7 mouse cellular contexts compared by ENCODE assay signal in the genomic region with DNA sequence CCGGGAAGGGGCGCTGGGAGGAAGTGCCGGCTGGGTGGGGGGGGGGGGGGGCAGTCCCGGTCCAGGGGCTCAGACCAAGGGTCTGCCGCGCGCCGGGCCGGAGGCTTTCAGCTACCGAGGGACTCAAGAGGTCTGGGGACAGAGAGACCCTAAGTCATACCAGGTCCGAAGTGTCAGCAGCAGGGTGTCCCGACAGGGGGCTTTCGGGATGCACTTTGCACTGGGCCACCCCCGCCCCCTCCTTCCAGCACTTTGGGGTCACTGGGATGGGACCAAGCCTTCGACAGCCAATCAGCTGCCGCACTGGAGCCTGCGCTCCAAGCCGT. TPM values are rescaled to one million over a fixed set of nuclear protein-coding genes. Genes with fewer than 3 reads are reported as not detected.
DNase-seq lines count a peak whose midpoint lies in the region; ATAC-seq and TF ChIP-seq lines count a peak whose summit lies in the region.

Gene Asb7 (minus strand): TSS at position 303 of the 326 bp plus-strand sequence.

- H3K27me3 ChIP-seq in lung, embryonic 16.5 days (ENCODE audit: control insufficient read depth, insufficient read depth, low read depth, low read length) = no peaks in the 10 kb centered on the region
- H3K27me3 ChIP-seq in embryonic facial prominence, embryonic 13.5 days = no peaks in the 10 kb centered on the region
- no peaks in the 10 kb centered on the region for H3K27me3 ChIP-seq in midbrain, postnatal 0 days (ENCODE audit: insufficient read depth, low read length)

- no peak; the same call in 1 of the 2 replicates for TF ChIP-seq CTCF in midbrain, postnatal 0 days (IDR thresholded peaks at IDR 0.05)

- H3K4me3 ChIP-seq in lung, embryonic 16.5 days (ENCODE audit: low read length) = peak within 1 kb of the TSS; percentile 69
- peak within 1 kb of the TSS; percentile 80 for H3K4me3 ChIP-seq in embryonic facial prominence, embryonic 13.5 days
- H3K4me3 ChIP-seq in midbrain, postnatal 0 days (ENCODE audit: low read depth, low read length) = peak within 1 kb of the TSS; percentile 51

- H3K4me2 ChIP-seq in lung, embryonic 16.5 days (ENCODE audit: low read depth, low read length) = peak within 1 kb of the TSS; percentile 95
- H3K4me2 ChIP-seq in embryonic facial prominence, embryonic 13.5 days = peak within 1 kb of the TSS; percentile 80
- H3K4me2 ChIP-seq in midbrain, postnatal 0 days (ENCODE audit: low read depth, low read length, poor library complexity, severe bottlenecking) = peak within 1 kb of the TSS; percentile 96

- no peaks in the 10 kb centered on the region for H3K9me3 ChIP-seq in lung, embryonic 16.5 days (ENCODE audit: control insufficient read depth, low read length)
- no peaks in the 10 kb centered on the region for H3K9me3 ChIP-seq in embryonic facial prominence, embryonic 13.5 days
- no peaks in the 10 kb centered on the region for H3K9me3 ChIP-seq in midbrain, postnatal 0 days (ENCODE audit: low read length)

- no peak for ATAC-seq in lung, embryonic 16.5 days (ENCODE audit: low read depth)
- ATAC-seq in embryonic facial prominence, embryonic 13.5 days (ENCODE audit: insufficient number of reproducible peaks, insufficient read depth, low FRiP score, low TSS enrichment, low read depth) = no peak
- no peak for ATAC-seq in midbrain, postnatal 0 days (ENCODE audit: low FRiP score)

- peak within 1 kb of the TSS; percentile 73 for H3K27ac ChIP-seq in lung, embryonic 16.5 days (ENCODE audit: low read length)
- peak within 1 kb of the TSS; percentile 91 for H3K27ac ChIP-seq in embryonic facial prominence, embryonic 13.5 days
- peak within 1 kb of the TSS; percentile 95 for H3K27ac ChIP-seq in midbrain, postnatal 0 days (ENCODE audit: low read depth, low read length)

- H3K4me1 ChIP-seq in lung, embryonic 16.5 days (replicated peaks; ENCODE audit: control insufficient read depth, insufficient read depth, low read length) = peaks cover 14% of the 10 kb centered on the region
- peaks cover 16% of the 10 kb centered on the region for H3K4me1 ChIP-seq in embryonic facial prominence, embryonic 13.5 days
- no peaks in the 10 kb centered on the region; the same call in 1 of the 2 replicates for H3K4me1 ChIP-seq in midbrain, postnatal 0 days (ENCODE audit: insufficient read depth, low read length)

- WGBS in lung, embryonic 16.5 days = 0% methylated on average over 18 of the region's 18 CpGs
- under 1% methylated on average over 18 of the region's 18 CpGs for WGBS in embryonic facial prominence, embryonic 13.5 days
- WGBS in midbrain, postnatal 0 days = 2% methylated on average over 17 of the region's 18 CpGs

- no peaks in the 10 kb centered on the region for H3K36me3 ChIP-seq in lung, embryonic 16.5 days (ENCODE audit: control insufficient read depth, insufficient read depth, low read length)
- H3K36me3 ChIP-seq in embryonic facial prominence, embryonic 13.5 days = peaks cover 3% of the 10 kb centered on the region; the same call in 1 of the 2 replicates
- peaks cover 5% of the 10 kb centered on the region; the same call in 1 of the 2 replicates for H3K36me3 ChIP-seq in midbrain, postnatal 0 days (ENCODE audit: insufficient read depth, low read length)

- no peak for DNase-seq in lung, postnatal 14 days
- no peak for DNase-seq in layer of hippocampus, postnatal 25 days (ENCODE audit: extremely low spot score in 1 of 2, low spot score in 1 of 2)
- no peak for DNase-seq in midbrain, postnatal 0 days (ENCODE audit: low spot score)
- no peak for DNase-seq in frontal cortex, postnatal 36 days (ENCODE audit: low spot score in 2 of 2)
- DNase-seq in B cell, adult 2 months = no peak

- peak within 1 kb of the TSS; percentile 80 for H3K9ac ChIP-seq in lung, embryonic 16.5 days (ENCODE audit: low read length)
- H3K9ac ChIP-seq in embryonic facial prominence, embryonic 13.5 days = peak within 1 kb of the TSS; percentile 85
- H3K9ac ChIP-seq in midbrain, postnatal 0 days (replicated peaks; ENCODE audit: low read length, poor library complexity, severe bottlenecking) = peak within 1 kb of the TSS; percentile 72

RNA-seq across cellular contexts. Expression of gene Asb7, which starts in this region (rescaled TPM):
- 14.7 and 15.8 TPM in 2 replicates for polyA plus RNA-seq in lung, embryonic 16.5 days (2015; fragmentation: Nextera tagmentation; extraction: Ambion mirVana)
- polyA plus RNA-seq in embryonic facial prominence, embryonic 13.5 days (2015; fragmentation: Nextera tagmentation; extraction: Ambion mirVana) = 13.7 and 16.6 TPM in 2 replicates
- total RNA-seq in layer of hippocampus, postnatal 25 days (2021) = 10 to 100 TPM; 17.0 to 17.5 TPM
- total RNA-seq in midbrain, postnatal 0 days (2014; rRNA removed) = 17.5 and 22.5 TPM in 2 replicates
- polyA plus RNA-seq in midbrain, postnatal 0 days (2015; fragmentation: Nextera tagmentation; extraction: Ambion mirVana) = 9.9 and 11.1 TPM in 2 replicates
